Mouse (Mus musculus) thymus, adult 2 months (tissue): ENCODE measurements around the gene 4930452B06Rik. TPM values are rescaled to one million over a fixed set of nuclear protein-coding genes. Genes with fewer than 3 reads are reported as not detected.

Experiments used
- DNase-seq: peaks from one replicate; pipeline ENCODE4 v3.0.0; 2021
- H3K27ac ChIP-seq: fragments of 200-500 bp; 2 replicates; pipeline ENCODE4 v1.5.1; 2012; ENCODE audit warnings: low read length, control low read depth; ENCODE audit not compliant: control insufficient read depth, insufficient read depth
- H3K27me3 ChIP-seq: fragments of 200-500 bp; 2 replicates; pipeline ENCODE4 v1.6.1; 2012; ENCODE audit warnings: mild to moderate bottlenecking, low read length, moderate library complexity, mixed read lengths; ENCODE audit not compliant: control insufficient read depth, insufficient read depth
- H3K36me3 ChIP-seq: fragments of 200-500 bp; 2 replicates; pipeline ENCODE4 v1.6.1; 2012; ENCODE audit warnings: mild to moderate bottlenecking, low read length, moderate library complexity; ENCODE audit not compliant: control insufficient read depth, insufficient read depth
- H3K4me1 ChIP-seq: fragments of 200-500 bp; replicated peaks from 2 replicates; pipeline ENCODE4 v1.6.1; 2012; ENCODE audit warnings: low read length; ENCODE audit not compliant: control insufficient read depth, insufficient read depth
- H3K4me3 ChIP-seq: fragments of 200-500 bp; 2 replicates; pipeline ENCODE4 v1.5.1; 2012; ENCODE audit warnings: mild to moderate bottlenecking, low read length, control low read depth, moderate library complexity; ENCODE audit not compliant: control insufficient read depth, insufficient read depth
- CTCF ChIP-seq: fragments of 200-500 bp; IDR thresholded peaks from 2 replicates; pipeline ENCODE4 v1.5.1; 2012; ENCODE audit warnings: mild to moderate bottlenecking, control low read depth, low read length, moderate library complexity, borderline replicate concordance; ENCODE audit not compliant: control insufficient read depth, poor library complexity, insufficient read depth; ENCODE audit errors: extremely low read depth
- POLR2A ChIP-seq: fragments of 200-500 bp; IDR thresholded peaks from 2 replicates; pipeline ENCODE4 v1.6.1; 2012; ENCODE audit warnings: mild to moderate bottlenecking, low read length, control low read depth, moderate library complexity; ENCODE audit not compliant: control insufficient read depth, poor library complexity, insufficient read depth; ENCODE audit errors: extremely low read depth
- WGBS: fragments of 180-500 bp; shearing (Covaris S2); methylation state at CpG from one replicate; pipeline ENCODE4 v1.1.7; 2018; 5-methylcytosine and 5-hydroxymethylcytosine counted together
- polyA plus RNA-seq: library from polyadenylated mRNA; depleted of rRNA; stranded (reverse); fragments of >200 nt; gene quantifications from 2 replicates; pipeline ENCODE4 v1.2.3, GENCODE M21; 2012

4930452B06Rik gene
- polyA plus RNA-seq, 1 experiment: 1.1 TPM

DNA sequence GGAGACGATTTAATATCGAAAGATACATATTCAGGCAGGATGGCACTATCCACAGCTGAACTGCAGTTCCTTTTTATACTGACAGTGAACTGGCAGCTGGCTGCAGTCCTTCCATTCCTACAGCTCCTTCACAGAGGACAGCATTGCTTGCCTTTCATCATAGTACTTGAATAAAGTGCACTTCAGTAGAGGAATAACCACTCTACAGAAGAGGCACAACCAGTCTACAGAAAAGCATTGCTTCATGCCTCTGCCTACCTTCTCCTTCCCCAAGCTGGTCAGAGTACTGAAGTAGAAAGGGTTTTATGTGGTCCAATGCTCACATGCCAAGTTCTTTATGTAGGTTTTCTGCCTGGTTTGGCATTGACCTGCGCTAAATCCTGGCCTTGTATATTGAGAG lies 130.0 kb downstream of the 4930452B06Rik start:
- DNase-seq: no peak
- H3K27me3 ChIP-seq: no peaks in the 10 kb centered on the region
- no peak overlapping the region for H3K27ac ChIP-seq
- no peaks in the 10 kb centered on the region for H3K36me3 ChIP-seq
- no peaks in the 10 kb centered on the region for H3K4me1 ChIP-seq
- 92% methylated on average over 3 of the region's 3 CpGs for WGBS
- TF ChIP-seq CTCF: no peak
- TF ChIP-seq POLR2A: no peak
- no peak overlapping the region for H3K4me3 ChIP-seq

DNA sequence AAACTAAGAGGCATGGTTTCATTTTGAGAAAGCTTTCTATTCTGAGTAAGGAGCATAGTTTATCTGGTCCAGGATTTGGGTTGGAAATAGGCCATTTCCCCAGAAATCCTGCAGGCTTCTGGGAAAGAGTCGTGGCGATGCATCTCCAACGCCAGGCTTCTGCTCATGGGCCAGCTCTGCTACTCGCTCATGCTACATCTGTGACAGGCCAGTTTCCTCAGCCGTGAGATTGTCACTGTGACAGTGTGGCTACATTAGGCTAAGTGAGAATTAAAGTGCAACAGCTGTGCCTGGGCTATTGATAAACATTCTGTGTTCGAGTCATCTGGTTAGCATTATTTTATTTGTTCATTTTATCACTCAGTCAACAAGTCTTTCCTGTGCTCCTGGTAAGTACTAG lies 140.8 kb downstream of the 4930452B06Rik start:
- H3K36me3 ChIP-seq: no peaks in the 10 kb centered on the region
- no peaks in the 10 kb centered on the region for H3K4me1 ChIP-seq
- 94% methylated on average over 6 of the region's 6 CpGs for WGBS
- no peaks in the 10 kb centered on the region for H3K27me3 ChIP-seq
- DNase-seq: no peak
- no peak overlapping the region for H3K27ac ChIP-seq
- no peak overlapping the region for H3K4me3 ChIP-seq
- TF ChIP-seq POLR2A: no peak
- TF ChIP-seq CTCF: no peak

- no peaks in the 10 kb centered on the region for H3K4me1 ChIP-seq
- no peak overlapping the region for H3K27ac ChIP-seq
- 7% methylated on average over 6 of the region's 6 CpGs for WGBS
- H3K27me3 ChIP-seq: no peaks in the 10 kb centered on the region
- no peak for DNase-seq
- no peak for TF ChIP-seq CTCF
- no peak for TF ChIP-seq POLR2A
- no peak overlapping the region for H3K4me3 ChIP-seq
- H3K36me3 ChIP-seq: no peaks in the 10 kb centered on the region
These were observed 148.4 kb downstream of the 4930452B06Rik start for GRCm38 (mm10) chr14:8517681-8518080.

GRCm38 (mm10) chr14:8514071-8514470 lies 152.0 kb downstream of the 4930452B06Rik start:
- no peaks in the 10 kb centered on the region for H3K4me1 ChIP-seq
- no peaks in the 10 kb centered on the region for H3K36me3 ChIP-seq
- no peak for DNase-seq
- TF ChIP-seq CTCF (no peak), POLR2A (no peak)
- no peaks in the 10 kb centered on the region for H3K27me3 ChIP-seq
- WGBS: 99% methylated on average over 3 of the region's 3 CpGs
- H3K27ac ChIP-seq: no peak overlapping the region
- H3K4me3 ChIP-seq: no peak overlapping the region

GRCm38 (mm10) chr14:8511276-8511675 lies 154.8 kb downstream of the 4930452B06Rik start:
- Histone ChIP-seq H3K4me1 (no peaks in the 10 kb centered on the region), H3K27me3 (no peaks in the 10 kb centered on the region), H3K36me3 (no peaks in the 10 kb centered on the region), H3K4me3 (no peak overlapping the region), H3K27ac (no peak overlapping the region)
- 89% methylated on average over 4 of the region's 4 CpGs for WGBS
- DNase-seq: no peak
- no peak for TF ChIP-seq CTCF
- TF ChIP-seq POLR2A: no peak

- H3K4me3 ChIP-seq: no peak overlapping the region
- TF ChIP-seq CTCF (no peak), POLR2A (no peak)
- no peak overlapping the region for H3K27ac ChIP-seq
- 95% methylated on average over 10 of the region's 10 CpGs for WGBS
- no peaks in the 10 kb centered on the region for H3K27me3 ChIP-seq
- DNase-seq: no peak
- no peaks in the 10 kb centered on the region for H3K4me1 ChIP-seq
- no peaks in the 10 kb centered on the region for H3K36me3 ChIP-seq
These were observed 155.6 kb downstream of the 4930452B06Rik start for GRCm38 (mm10) chr14:8510288-8510959.

DNA sequence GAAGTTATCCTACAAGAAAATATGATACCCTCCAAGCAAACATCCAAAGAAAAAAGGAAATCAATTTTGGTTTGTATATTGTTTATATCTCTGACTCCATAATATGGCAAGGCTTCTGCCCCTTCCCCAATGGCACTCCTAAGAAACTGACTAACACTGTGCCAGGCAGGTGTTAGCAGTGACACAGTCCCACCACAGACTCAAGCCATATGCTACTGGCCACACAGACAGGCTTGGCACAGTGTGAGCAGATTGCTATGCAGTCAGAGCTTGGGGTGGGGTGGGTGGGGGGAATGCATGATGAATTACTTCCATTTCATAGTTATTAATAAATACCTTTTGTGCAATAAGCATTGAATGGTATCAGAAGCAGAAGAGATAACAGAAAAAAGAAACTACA lies 157.4 kb downstream of the 4930452B06Rik start:
- no peaks in the 10 kb centered on the region for H3K36me3 ChIP-seq
- TF ChIP-seq POLR2A (no peak), CTCF (no peak)
- no peak overlapping the region for H3K27ac ChIP-seq
- H3K27me3 ChIP-seq: no peaks in the 10 kb centered on the region
- H3K4me1 ChIP-seq: no peaks in the 10 kb centered on the region
- no peak for DNase-seq
- no peak overlapping the region for H3K4me3 ChIP-seq
